Mouse (Mus musculus): ENCODE results near the gene Tmem269. TPM values are rescaled to one million over a fixed set of nuclear protein-coding genes. Genes with fewer than 3 reads are reported as not detected.

The Tmem269 gene
- total RNA-seq, 2 experiments from 2014 or later: 2.5 TPM; not detected in 1

DNA sequence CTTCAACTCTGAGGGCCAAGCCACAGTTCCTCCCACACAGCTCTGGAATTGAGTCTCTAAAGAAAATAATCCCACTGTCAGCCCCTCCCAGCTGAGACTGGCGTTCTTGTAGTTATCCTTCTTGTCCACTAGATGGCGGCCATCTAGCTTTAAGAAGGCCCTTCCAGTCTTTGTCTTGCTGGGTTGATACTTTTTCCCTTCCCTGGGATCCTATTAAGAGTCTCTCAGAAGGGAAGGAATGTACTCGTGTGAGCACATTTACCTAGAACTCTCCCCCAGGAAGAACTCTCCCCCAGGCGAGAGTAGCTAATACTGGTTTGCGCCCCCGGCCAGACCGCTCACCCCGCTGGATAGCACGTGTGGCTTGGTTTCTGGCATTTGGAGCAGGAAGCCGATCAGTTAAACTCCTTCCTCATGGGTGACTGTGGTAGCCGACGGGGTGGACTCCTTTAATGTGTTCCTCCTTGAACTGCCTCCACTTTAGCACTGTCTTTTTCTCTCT, 21.2 kb upstream of the Tmem269 start:
- peak; percentile 81 for ATAC-seq (replicated peaks; ENCODE audit: low FRiP score, poor library complexity, severe bottlenecking)

DNA sequence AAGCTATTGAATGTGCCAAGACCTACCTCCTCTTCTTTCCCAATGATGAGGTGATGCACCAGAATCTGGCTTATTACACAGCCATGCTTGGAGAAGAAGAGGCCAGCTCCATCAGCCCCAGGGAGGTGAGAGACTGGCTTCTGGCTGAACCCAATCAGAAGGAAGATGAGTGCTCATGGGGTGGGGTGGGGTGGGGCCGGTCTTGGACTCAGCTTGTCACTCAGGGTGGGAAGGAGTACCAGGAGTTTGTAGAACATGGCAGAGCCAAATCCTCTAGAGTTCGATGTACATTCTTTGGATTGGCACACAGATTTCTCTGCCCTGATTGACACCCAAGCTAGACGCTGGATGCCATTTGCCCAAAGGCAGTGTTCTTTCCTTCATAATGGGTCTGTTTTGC, 20.6 kb upstream of the Tmem269 start:
- ATAC-seq (replicated peaks; ENCODE audit: low FRiP score, poor library complexity, severe bottlenecking): peak; percentile 48

DNA sequence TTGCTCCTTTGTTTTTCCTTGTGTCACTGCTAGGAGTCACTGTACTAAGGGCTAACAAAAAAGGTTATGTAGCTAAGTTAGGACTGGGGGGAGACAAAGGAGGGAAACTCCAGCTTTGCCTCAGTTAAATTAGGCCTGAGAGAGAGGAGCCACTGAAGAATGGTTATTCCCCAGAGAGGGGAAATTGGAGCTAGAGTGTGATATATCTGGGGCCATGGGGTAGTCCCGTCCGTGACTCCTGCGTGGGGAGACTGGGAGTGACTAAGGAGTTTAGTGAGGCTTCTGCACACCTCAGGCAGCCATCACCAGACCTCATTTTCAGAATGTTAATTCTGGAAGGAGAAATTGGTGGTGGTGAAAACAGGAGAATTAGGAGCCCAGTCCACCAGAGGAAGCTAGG, 16.3 kb upstream of the Tmem269 start:
- ATAC-seq (replicated peaks; ENCODE audit: low FRiP score, poor library complexity, severe bottlenecking): no peak

DNA sequence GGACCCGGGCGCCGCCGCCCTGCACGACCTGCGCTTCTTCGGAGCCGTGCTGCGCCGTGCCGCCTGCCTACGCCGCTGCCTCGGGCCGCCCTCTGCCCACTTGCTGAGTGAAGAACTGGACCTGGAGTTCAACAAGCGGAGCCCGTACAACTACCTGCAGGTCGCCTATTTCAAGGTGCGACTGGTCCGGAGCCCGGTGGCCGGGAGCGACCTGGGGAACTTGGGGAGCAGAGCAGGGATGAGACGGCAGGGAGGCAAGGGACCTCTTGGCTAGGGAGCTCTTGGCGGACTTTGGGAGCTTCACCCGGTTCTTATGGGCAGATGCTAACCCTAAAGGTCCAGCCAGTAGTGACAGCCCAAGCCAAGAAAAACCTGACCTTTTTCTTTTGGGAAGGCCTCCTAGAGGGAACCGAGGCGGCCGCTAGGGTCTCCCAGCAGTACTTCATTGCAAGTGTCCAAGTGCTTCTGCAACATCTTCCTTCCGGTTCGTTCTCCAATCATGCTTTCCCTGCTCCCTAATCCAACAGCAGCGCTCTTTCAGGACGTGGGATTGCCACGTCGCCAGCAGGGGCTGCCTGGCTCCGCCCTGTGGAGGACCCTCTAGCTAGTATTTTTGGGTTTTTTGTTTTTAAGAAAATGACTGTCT, 15.4 kb upstream of the Tmem269 start:
- ATAC-seq (replicated peaks; ENCODE audit: low FRiP score, poor library complexity, severe bottlenecking): peak; percentile 36

GRCm38 (mm10) chr4:119232410-119233255, 14.6 kb upstream of the Tmem269 start, which contains the start of the genes AU022252 and P3h1:
Gene AU022252, minus strand, starts transcription at chr4:119232712.
Gene P3h1, plus strand, starts transcription at chr4:119232915.
- peak; percentile 95 for ATAC-seq (replicated peaks; ENCODE audit: low FRiP score, poor library complexity, severe bottlenecking)

GRCm38 (mm10) chr4:119226751-119227150, 8.7 kb upstream of the Tmem269 start:
- ATAC-seq (replicated peaks; ENCODE audit: low FRiP score, poor library complexity, severe bottlenecking): no peak

- ATAC-seq (replicated peaks; ENCODE audit: low FRiP score, poor library complexity, severe bottlenecking): no peak
Observed at GRCm38 (mm10) chr4:119225719-119226118, 7.7 kb upstream of the Tmem269 start.

GRCm38 (mm10) chr4:119224534-119224933, 6.5 kb upstream of the Tmem269 start:
- ATAC-seq (replicated peaks; ENCODE audit: low FRiP score, poor library complexity, severe bottlenecking): no peak

GRCm38 (mm10) chr4:119223696-119224095, 5.7 kb upstream of the Tmem269 start:
- peak; percentile 81 for ATAC-seq (replicated peaks; ENCODE audit: low FRiP score, poor library complexity, severe bottlenecking)

GRCm38 (mm10) chr4:119216667-119217066, 1.4 kb downstream of the Tmem269 start:
- ATAC-seq (replicated peaks; ENCODE audit: low FRiP score, poor library complexity, severe bottlenecking): no peak

DNA sequence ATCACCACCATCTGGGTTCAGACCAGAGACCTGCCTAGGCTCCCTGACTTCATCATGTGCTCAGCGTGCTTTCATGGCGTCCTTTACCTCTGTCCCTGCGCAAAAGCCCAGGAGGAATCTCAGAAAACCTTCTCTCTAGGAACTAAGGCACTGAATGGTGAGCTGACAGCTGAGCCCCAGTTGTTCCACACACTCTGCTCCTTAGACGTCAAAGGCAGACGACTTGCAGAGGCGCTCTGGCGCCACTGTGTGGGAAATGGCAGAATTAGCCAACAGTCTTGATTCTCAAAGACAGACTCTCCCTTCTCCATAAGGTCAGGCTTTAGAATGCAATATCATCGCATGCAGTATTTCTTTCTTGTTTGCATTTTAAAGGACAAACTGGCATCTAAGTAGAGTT, 13.3 kb downstream of the Tmem269 start:
- ATAC-seq (replicated peaks; ENCODE audit: low FRiP score, poor library complexity, severe bottlenecking): peak; percentile 92

GRCm38 (mm10) chr4:119198105-119198504, 19.9 kb downstream of the Tmem269 start:
- no peak for ATAC-seq (replicated peaks; ENCODE audit: low FRiP score, poor library complexity, severe bottlenecking)

DNA sequence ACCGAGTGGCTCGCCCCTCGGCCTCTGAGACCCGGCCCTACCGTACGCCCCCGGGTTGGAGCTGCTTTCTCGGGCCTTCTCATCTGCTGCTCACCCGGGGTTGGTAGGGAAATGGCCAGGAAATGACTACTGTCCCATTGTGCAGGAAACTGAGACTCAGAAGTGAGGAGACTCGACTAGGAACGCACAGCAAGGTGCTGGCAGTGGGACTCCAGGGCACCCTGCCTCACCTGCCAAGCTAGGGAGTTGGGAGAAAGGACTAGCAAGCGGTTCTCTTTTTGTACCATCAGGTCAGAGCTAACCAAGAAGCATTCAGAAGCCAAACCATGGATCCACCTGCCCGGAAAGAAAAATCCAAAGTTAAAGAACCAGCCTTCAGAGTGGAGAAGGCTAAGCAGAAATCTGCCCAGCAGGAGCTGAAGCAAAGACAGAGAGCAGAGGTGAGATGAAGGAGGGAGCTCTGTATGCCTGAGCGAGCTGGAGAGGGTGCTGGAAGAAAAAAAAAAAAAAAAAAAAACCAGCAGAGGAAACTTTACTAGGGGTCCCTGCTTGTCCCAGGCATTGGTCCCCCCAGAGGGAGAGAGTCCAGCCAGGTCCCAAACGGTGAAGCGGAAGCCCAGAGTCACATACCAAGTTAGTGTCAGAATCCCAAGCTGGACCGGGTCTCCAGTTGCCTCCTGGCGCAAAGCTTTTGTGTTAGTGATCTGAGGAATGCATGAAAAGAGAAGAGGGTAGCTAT, 22.3 kb downstream of the Tmem269 start:
- no peak for ATAC-seq (replicated peaks; ENCODE audit: low FRiP score, poor library complexity, severe bottlenecking)

DNA sequence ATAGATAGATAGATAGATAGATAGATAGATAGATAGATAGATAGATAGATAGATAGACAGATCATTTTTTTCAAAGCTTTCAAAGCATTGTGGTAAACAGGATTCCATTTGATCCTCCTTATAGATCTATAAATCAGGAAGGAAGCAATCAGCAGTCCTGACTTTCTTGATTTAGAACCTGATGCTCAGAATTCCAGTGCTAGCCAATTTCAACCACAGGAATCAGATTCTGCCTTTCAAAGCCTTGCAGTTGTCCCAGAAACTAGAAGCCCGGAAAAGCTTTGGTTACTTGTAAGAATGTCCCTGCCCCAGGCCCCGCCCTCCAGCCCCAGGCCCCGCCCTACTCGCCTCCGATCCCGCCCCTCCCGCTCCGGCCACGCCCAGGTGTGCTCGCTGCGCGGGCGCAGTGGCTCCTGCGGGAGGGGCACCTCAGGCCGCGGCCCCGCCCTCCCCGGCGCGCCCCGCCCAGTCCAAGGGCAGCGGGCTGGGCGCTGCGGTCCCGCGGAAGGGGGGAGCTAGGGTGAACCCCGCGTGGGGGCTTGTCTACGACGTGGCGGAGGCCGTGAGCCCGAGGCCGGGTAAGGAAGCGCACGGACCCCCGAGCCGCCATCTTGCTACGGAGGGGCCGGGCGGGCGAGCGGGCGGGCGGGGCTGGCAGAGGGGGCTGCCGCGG, 23.0 kb downstream of the Tmem269 start, which contains the start of gene Svbp:
Svbp (plus strand) TSS at position 398 of the 673 bp plus-strand sequence.
- peak; percentile 75 for ATAC-seq (replicated peaks; ENCODE audit: low FRiP score, poor library complexity, severe bottlenecking)

- ATAC-seq (replicated peaks; ENCODE audit: low FRiP score, poor library complexity, severe bottlenecking): no peak
Observed at GRCm38 (mm10) chr4:119192757-119193156, 25.3 kb downstream of the Tmem269 start.

GRCm38 (mm10) chr4:119191273-119191672, 26.7 kb downstream of the Tmem269 start:
- ATAC-seq (replicated peaks; ENCODE audit: low FRiP score, poor library complexity, severe bottlenecking): no peak

DNA sequence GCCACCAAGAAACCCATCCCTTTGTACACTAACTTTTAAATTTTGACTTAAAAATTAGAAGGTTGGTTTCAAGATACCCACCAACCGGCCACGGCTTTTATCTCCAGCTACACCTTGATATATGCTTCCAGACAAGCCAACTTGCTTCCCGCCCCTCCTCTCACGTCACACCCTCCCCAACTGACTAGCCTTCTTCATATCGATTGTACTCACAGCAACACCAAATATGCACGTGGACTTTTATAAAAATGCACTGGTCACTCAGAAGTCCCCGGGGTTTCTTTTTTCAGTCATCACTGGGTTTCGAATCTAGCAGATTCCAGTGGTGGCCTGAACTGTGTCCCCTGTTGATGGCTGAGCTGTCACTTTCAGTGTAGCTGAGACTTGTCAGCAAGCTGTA, 27.4 kb downstream of the Tmem269 start:
- ATAC-seq (replicated peaks; ENCODE audit: low FRiP score, poor library complexity, severe bottlenecking): peak; percentile 74

- ATAC-seq (replicated peaks; ENCODE audit: low FRiP score, poor library complexity, severe bottlenecking): peak; percentile 80
Observed at GRCm38 (mm10) chr4:119189864-119190263, 28.2 kb downstream of the Tmem269 start, which contains the start of gene Ermap. Gene Ermap, minus strand, starts transcription at chr4:119190011.

- ATAC-seq (replicated peaks; ENCODE audit: low FRiP score, poor library complexity, severe bottlenecking): no peak
Observed at GRCm38 (mm10) chr4:119189392-119189791, 28.6 kb downstream of the Tmem269 start.
